Mouse (Mus musculus) urinary bladder, postnatal 4 days (tissue): ENCODE measurements around the gene Tom1l2.

Experiments used
- DNase-seq, 2 experiments: peaks; one replicate each; pipeline ENCODE4 v3.0.0; 2021 to 2022; ENCODE audit warnings: low spot score in 2 of 2

Tom1l2 gene

GRCm38 (mm10) chr11:60265271-60265985 lies 87.3 kb downstream of the Tom1l2 start:
- no peak for DNase-seq

GRCm38 (mm10) chr11:60264651-60265050 lies 88.1 kb downstream of the Tom1l2 start:
- DNase-seq: no peak

GRCm38 (mm10) chr11:60262396-60262795 lies 90.3 kb downstream of the Tom1l2 start:
- no peak for DNase-seq

GRCm38 (mm10) chr11:60260743-60261142 lies 92.0 kb downstream of the Tom1l2 start:
- DNase-seq: no peak

GRCm38 (mm10) chr11:60257696-60258095 lies 95.0 kb downstream of the Tom1l2 start:
- no peak for DNase-seq

- DNase-seq: no peak
Observed at GRCm38 (mm10) chr11:60256713-60257112, 96.0 kb downstream of the Tom1l2 start.

- DNase-seq: no peak
Observed at GRCm38 (mm10) chr11:60256176-60256681, 96.5 kb downstream of the Tom1l2 start.

GRCm38 (mm10) chr11:60255639-60256038 lies 97.1 kb downstream of the Tom1l2 start:
- no peak for DNase-seq

GRCm38 (mm10) chr11:60255181-60255580 lies 97.5 kb downstream of the Tom1l2 start:
- no peak for DNase-seq

GRCm38 (mm10) chr11:60254308-60254707 lies 98.4 kb downstream of the Tom1l2 start:
- no peak for DNase-seq

- DNase-seq: no peak
Observed at GRCm38 (mm10) chr11:60253546-60253945, 99.2 kb downstream of the Tom1l2 start.

- DNase-seq: no peak
Observed at GRCm38 (mm10) chr11:60250971-60251643, 101.6 kb downstream of the Tom1l2 start.

GRCm38 (mm10) chr11:60249885-60250284 lies 102.8 kb downstream of the Tom1l2 start:
- no peak for DNase-seq

- no peak for DNase-seq
Observed at GRCm38 (mm10) chr11:60248596-60249404, 103.9 kb downstream of the Tom1l2 start.

- no peak for DNase-seq
Observed at GRCm38 (mm10) chr11:60247753-60248550, 104.8 kb downstream of the Tom1l2 start.

GRCm38 (mm10) chr11:60246077-60246476 lies 106.6 kb downstream of the Tom1l2 start:
- DNase-seq: no peak

- no peak for DNase-seq
Observed at GRCm38 (mm10) chr11:60244503-60245143, 108.1 kb downstream of the Tom1l2 start.

GRCm38 (mm10) chr11:60240509-60240908 lies 112.2 kb downstream of the Tom1l2 start:
- DNase-seq: no peak

- DNase-seq: no peak
Observed at GRCm38 (mm10) chr11:60235351-60235750, 117.4 kb downstream of the Tom1l2 start.

- DNase-seq: no peak
Observed at GRCm38 (mm10) chr11:60233235-60233634, 119.5 kb downstream of the Tom1l2 start.
